Mouse (Mus musculus): ENCODE measurements around the gene Siae. TPM values are rescaled to one million over a fixed set of nuclear protein-coding genes. Genes with fewer than 3 reads are reported as not detected.

Gene Siae
- total and polyA plus RNA-seq, 2 experiments from 2014 or later = 14.9 to 15.8 TPM

- Histone ChIP-seq H3K27me3 (ENCODE audit: insufficient read depth, low read length) (no peaks in the 10 kb centered on the region), H3K9me3 (ENCODE audit: low read length) (no peaks in the 10 kb centered on the region), H3K9ac (replicated peaks; ENCODE audit: low read length, poor library complexity, severe bottlenecking) (peak within 1 kb of the TSS; percentile 67), H3K4me1 (ENCODE audit: insufficient read depth, low read length) (peaks cover 3% of the 10 kb centered on the region; the same call in 1 of the 2 replicates), H3K4me3 (ENCODE audit: low read depth, low read length) (peak within 1 kb of the TSS; percentile 78), H3K36me3 (ENCODE audit: insufficient read depth, low read length) (peaks cover 22% of the 10 kb centered on the region; the same call in 1 of the 2 replicates), H3K27ac (ENCODE audit: low read depth, low read length) (peak within 1 kb of the TSS; percentile 71), H3K4me2 (ENCODE audit: low read depth, low read length, poor library complexity, severe bottlenecking) (peak within 1 kb of the TSS; percentile 73)
- peak; percentile 85 for DNase-seq (ENCODE audit: low spot score)
- ATAC-seq (ENCODE audit: low FRiP score) = peak; percentile 94
- no peak for TF ChIP-seq CTCF (IDR thresholded peaks at IDR 0.05)
- WGBS = under 1% methylated on average over 36 of the region's 36 CpGs
Measured at GRCm38 (mm10) chr9:37656931-37657481, 101.5 kb downstream of the Siae start, which contains the start of gene Tbrg1. TSS of gene Tbrg1 (minus strand) at chr9:37657312.

GRCm38 (mm10) chr9:37659413-37659812 lies 103.9 kb downstream of the Siae start:
- ATAC-seq (ENCODE audit: low FRiP score) (no peak), DNase-seq (ENCODE audit: low spot score) (no peak)
- Histone ChIP-seq H3K9me3 (ENCODE audit: low read length) (no peaks in the 10 kb centered on the region), H3K36me3 (ENCODE audit: insufficient read depth, low read length) (no peaks in the 10 kb centered on the region), H3K9ac (replicated peaks; ENCODE audit: low read length, poor library complexity, severe bottlenecking) (no peak overlapping the region), H3K4me3 (ENCODE audit: low read depth, low read length) (no peak overlapping the region), H3K27ac (ENCODE audit: low read depth, low read length) (no peak overlapping the region), H3K4me2 (ENCODE audit: low read depth, low read length, poor library complexity, severe bottlenecking) (no peak overlapping the region), H3K27me3 (ENCODE audit: insufficient read depth, low read length) (no peaks in the 10 kb centered on the region), H3K4me1 (ENCODE audit: insufficient read depth, low read length) (peaks cover 3% of the 10 kb centered on the region; the same call in 1 of the 2 replicates)
- no peak for TF ChIP-seq CTCF (IDR thresholded peaks at IDR 0.05)
- 88% methylated on average over 6 of the region's 6 CpGs for WGBS

- WGBS = 71% methylated on average over 1 of the region's 1 CpGs
- ATAC-seq (ENCODE audit: low FRiP score) = no peak
- H3K4me2 ChIP-seq (ENCODE audit: low read depth, low read length, poor library complexity, severe bottlenecking) = no peak overlapping the region
- H3K27ac ChIP-seq (ENCODE audit: low read depth, low read length) = no peak overlapping the region
- no peaks in the 10 kb centered on the region for H3K36me3 ChIP-seq (ENCODE audit: insufficient read depth, low read length)
- H3K4me1 ChIP-seq (ENCODE audit: insufficient read depth, low read length) = no peaks in the 10 kb centered on the region
- no peak overlapping the region for H3K9ac ChIP-seq (replicated peaks; ENCODE audit: low read length, poor library complexity, severe bottlenecking)
- no peak for TF ChIP-seq CTCF (IDR thresholded peaks at IDR 0.05)
- H3K4me3 ChIP-seq (ENCODE audit: low read depth, low read length) = no peak overlapping the region
- H3K27me3 ChIP-seq (ENCODE audit: insufficient read depth, low read length) = no peaks in the 10 kb centered on the region
- no peaks in the 10 kb centered on the region for H3K9me3 ChIP-seq (ENCODE audit: low read length)
- DNase-seq (ENCODE audit: low spot score) = no peak
Measured at GRCm38 (mm10) chr9:37663210-37663609, 107.7 kb downstream of the Siae start.

DNA sequence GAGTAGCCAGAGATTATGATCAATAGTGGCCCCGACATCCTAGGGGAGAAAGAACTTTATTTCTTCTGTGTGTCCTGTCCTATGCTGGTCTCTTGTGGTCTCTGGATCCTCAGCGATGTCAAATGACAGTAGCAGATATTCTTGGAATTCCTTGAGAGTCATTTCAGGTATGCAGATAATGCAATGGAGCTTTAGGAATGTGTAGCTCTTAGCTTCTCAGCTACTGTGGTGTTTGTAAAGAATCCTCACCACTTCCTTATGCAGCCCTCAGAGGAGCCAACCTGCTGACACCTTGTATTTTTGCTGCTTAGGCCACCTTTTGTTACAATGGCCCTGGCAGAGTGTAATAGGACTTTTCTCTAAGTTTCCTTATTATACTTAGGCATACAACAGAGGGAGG lies 109.1 kb downstream of the Siae start:
- H3K4me1 ChIP-seq (ENCODE audit: insufficient read depth, low read length) = no peaks in the 10 kb centered on the region
- 86% methylated on average over 2 of the region's 2 CpGs for WGBS
- H3K9ac ChIP-seq (replicated peaks; ENCODE audit: low read length, poor library complexity, severe bottlenecking) = no peak overlapping the region
- no peak overlapping the region for H3K27ac ChIP-seq (ENCODE audit: low read depth, low read length)
- DNase-seq (ENCODE audit: low spot score) (no peak), ATAC-seq (ENCODE audit: low FRiP score) (no peak)
- H3K27me3 ChIP-seq (ENCODE audit: insufficient read depth, low read length) = no peaks in the 10 kb centered on the region
- no peaks in the 10 kb centered on the region for H3K9me3 ChIP-seq (ENCODE audit: low read length)
- H3K4me2 ChIP-seq (ENCODE audit: low read depth, low read length, poor library complexity, severe bottlenecking) = no peak overlapping the region
- no peaks in the 10 kb centered on the region for H3K36me3 ChIP-seq (ENCODE audit: insufficient read depth, low read length)
- no peak overlapping the region for H3K4me3 ChIP-seq (ENCODE audit: low read depth, low read length)
- no peak for TF ChIP-seq CTCF (IDR thresholded peaks at IDR 0.05)

DNA sequence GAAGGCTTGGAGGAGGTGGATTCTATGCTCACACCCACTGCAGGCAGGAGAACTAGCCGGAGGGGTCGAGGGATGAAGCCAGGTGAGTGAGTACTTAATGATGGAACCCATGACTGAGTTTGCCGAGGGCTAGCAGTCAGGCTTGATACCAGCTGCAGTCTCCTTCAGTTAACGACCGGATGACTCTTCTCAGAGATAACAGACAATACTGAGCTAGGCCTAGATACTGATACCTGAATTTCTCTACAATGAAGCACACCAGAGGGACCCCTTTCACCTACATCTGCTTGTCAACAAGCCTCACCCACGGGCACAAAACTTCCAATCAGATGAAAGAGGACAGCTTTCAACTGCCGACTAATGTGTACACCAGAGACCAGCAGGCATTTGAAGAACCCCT lies 110.5 kb downstream of the Siae start:
- ATAC-seq (ENCODE audit: low FRiP score) = no peak
- 83% methylated on average over 7 of the region's 7 CpGs for WGBS
- Histone ChIP-seq H3K27me3 (ENCODE audit: insufficient read depth, low read length) (no peaks in the 10 kb centered on the region), H3K4me3 (ENCODE audit: low read depth, low read length) (no peak overlapping the region), H3K9me3 (ENCODE audit: low read length) (no peaks in the 10 kb centered on the region), H3K4me2 (ENCODE audit: low read depth, low read length, poor library complexity, severe bottlenecking) (no peak overlapping the region), H3K27ac (ENCODE audit: low read depth, low read length) (no peak overlapping the region), H3K4me1 (ENCODE audit: insufficient read depth, low read length) (no peaks in the 10 kb centered on the region), H3K9ac (replicated peaks; ENCODE audit: low read length, poor library complexity, severe bottlenecking) (no peak overlapping the region), H3K36me3 (ENCODE audit: insufficient read depth, low read length) (no peaks in the 10 kb centered on the region)
- no peak for TF ChIP-seq CTCF (IDR thresholded peaks at IDR 0.05)
- no peak for DNase-seq (ENCODE audit: low spot score)

GRCm38 (mm10) chr9:37669115-37669514 lies 113.6 kb downstream of the Siae start, which contains the start of gene Panx3:
TSS of gene Panx3 (minus strand) at chr9:37669235.
- Histone ChIP-seq H3K9me3 (ENCODE audit: low read length) (no peaks in the 10 kb centered on the region), H3K4me3 (ENCODE audit: low read depth, low read length) (no peak within 1 kb of the TSS), H3K27ac (ENCODE audit: low read depth, low read length) (no peak within 1 kb of the TSS), H3K4me2 (ENCODE audit: low read depth, low read length, poor library complexity, severe bottlenecking) (no peak within 1 kb of the TSS), H3K4me1 (ENCODE audit: insufficient read depth, low read length) (no peaks in the 10 kb centered on the region), H3K27me3 (ENCODE audit: insufficient read depth, low read length) (no peaks in the 10 kb centered on the region), H3K9ac (replicated peaks; ENCODE audit: low read length, poor library complexity, severe bottlenecking) (no peak within 1 kb of the TSS), H3K36me3 (ENCODE audit: insufficient read depth, low read length) (no peaks in the 10 kb centered on the region)
- 72% methylated on average over 6 of the region's 6 CpGs for WGBS
- TF ChIP-seq CTCF (IDR thresholded peaks at IDR 0.05) = no peak
- ATAC-seq (ENCODE audit: low FRiP score) (no peak), DNase-seq (ENCODE audit: low spot score) (no peak)

Measured in midbrain, postnatal 0 days (tissue).